Comparison of ENCODE assay signal across 21 mouse cellular contexts in genomic region chr10:110647603-110648002, GRCm38 (mm10).
DNase-seq lines count a peak whose midpoint lies in the region; ATAC-seq lines count a peak whose summit lies in the region.
"Had no signal": no experiment of that assay in that cellular context is flagged by ENCODE, and none has a peak within 500 bp of the region (broad histone marks: within the 10 kb centered on the region; RNA-seq: fewer than 3 reads in every experiment).

No protein-coding gene starts in this region.

- H3K4me3 ChIP-seq in forebrain, embryonic 12.5 days (replicated peaks): no peak overlapping the region
- H3K4me3 ChIP-seq in forebrain, embryonic 11.5 days (ENCODE audit: low read depth, low read length): no peak overlapping the region
- H3K4me3 ChIP-seq in midbrain, embryonic 14.5 days (replicated peaks; ENCODE audit: low read depth, low read length): no peak overlapping the region
- no peak overlapping the region for H3K4me3 ChIP-seq in midbrain, embryonic 13.5 days (replicated peaks)
- H3K4me3 ChIP-seq in forebrain, embryonic 14.5 days (ENCODE audit: low read depth, low read length): no peak overlapping the region
- H3K4me3 ChIP-seq: embryonic facial prominence, embryonic 12.5 days; heart, embryonic 12.5 days; hindbrain, embryonic 15.5 days had no signal

- 44% methylated on average over 7 of the region's 7 CpGs for WGBS in forebrain, embryonic 12.5 days
- 69% methylated on average over 7 of the region's 7 CpGs for WGBS in forebrain, embryonic 11.5 days
- WGBS in midbrain, embryonic 14.5 days: 72% methylated on average over 7 of the region's 7 CpGs
- WGBS in midbrain, embryonic 13.5 days: 67% methylated on average over 7 of the region's 7 CpGs
- 15% methylated on average over 7 of the region's 7 CpGs for WGBS in forebrain, embryonic 14.5 days

- no peak overlapping the region for H3K4me2 ChIP-seq in forebrain, embryonic 12.5 days
- no peak overlapping the region for H3K4me2 ChIP-seq in forebrain, embryonic 11.5 days (ENCODE audit: low read depth, low read length, severe bottlenecking)
- H3K4me2 ChIP-seq in midbrain, embryonic 14.5 days (ENCODE audit: low read length): no peak overlapping the region
- no peak overlapping the region for H3K4me2 ChIP-seq in midbrain, embryonic 13.5 days (replicated peaks)
- no peak overlapping the region; the same call in 1 of the 2 replicates for H3K4me2 ChIP-seq in forebrain, embryonic 14.5 days (ENCODE audit: low read length)
- H3K4me2 ChIP-seq: embryonic facial prominence, embryonic 12.5 days; heart, embryonic 12.5 days; hindbrain, embryonic 15.5 days had no signal

- ATAC-seq in forebrain, embryonic 12.5 days (ENCODE audit: low FRiP score): peak; percentile 51; the same call in 1 of the 2 replicates
- no peak for ATAC-seq in forebrain, embryonic 11.5 days (replicated peaks; ENCODE audit: low FRiP score)
- no peak for ATAC-seq in midbrain, embryonic 14.5 days (ENCODE audit: low FRiP score, low TSS enrichment)
- no peak for ATAC-seq in midbrain, embryonic 13.5 days
- ATAC-seq in forebrain, embryonic 14.5 days: peak; percentile 86
- ATAC-seq: CD4-positive, CD25-positive, alpha-beta regulatory T cell, adult 4 months had no signal

- H3K4me1 ChIP-seq in forebrain, embryonic 12.5 days: peaks cover 7% of the 10 kb centered on the region
- H3K4me1 ChIP-seq in forebrain, embryonic 11.5 days (replicated peaks; ENCODE audit: control insufficient read depth, insufficient read depth, low read length): no peaks in the 10 kb centered on the region
- no peaks in the 10 kb centered on the region for H3K4me1 ChIP-seq in midbrain, embryonic 14.5 days (ENCODE audit: control insufficient read depth, insufficient read depth, low read length)
- no peaks in the 10 kb centered on the region for H3K4me1 ChIP-seq in midbrain, embryonic 13.5 days (replicated peaks)
- H3K4me1 ChIP-seq in forebrain, embryonic 14.5 days (ENCODE audit: control insufficient read depth, insufficient read depth, low read length): peaks cover 13% of the 10 kb centered on the region
- H3K4me1 ChIP-seq: embryonic facial prominence, embryonic 12.5 days; heart, embryonic 12.5 days; hindbrain, embryonic 15.5 days had no signal

- no peaks in the 10 kb centered on the region for H3K36me3 ChIP-seq in forebrain, embryonic 12.5 days (replicated peaks)
- no peaks in the 10 kb centered on the region for H3K36me3 ChIP-seq in forebrain, embryonic 11.5 days (ENCODE audit: control insufficient read depth, insufficient read depth, low read length)
- H3K36me3 ChIP-seq in midbrain, embryonic 14.5 days (ENCODE audit: control insufficient read depth, insufficient read depth, low read length): no peaks in the 10 kb centered on the region
- no peaks in the 10 kb centered on the region for H3K36me3 ChIP-seq in midbrain, embryonic 13.5 days
- no peaks in the 10 kb centered on the region for H3K36me3 ChIP-seq in forebrain, embryonic 14.5 days (ENCODE audit: control insufficient read depth, insufficient read depth, low read length)
- H3K36me3 ChIP-seq: embryonic facial prominence, embryonic 12.5 days; G1E; heart, embryonic 12.5 days; hindbrain, embryonic 15.5 days had no signal

- no peak for DNase-seq in forebrain, embryonic 11.5 days (ENCODE audit: low spot score)
- DNase-seq in midbrain, embryonic 14.5 days: peak; percentile 15
- DNase-seq in forebrain, embryonic 14.5 days (ENCODE audit: low spot score): peak; percentile 85
- no peak for DNase-seq in thymus, postnatal 25 days
- DNase-seq in gastrocnemius, postnatal 10 days: no peak
- DNase-seq: adrenal gland, adult 8-10 months; adrenal gland, postnatal 36 days; B cell, adult 2 months; cerebellum, adult 11-12 months; cerebellum, adult 9-10 months; cerebellum, postnatal 25 days; gastrocnemius, postnatal 14 days; heart, postnatal 36 days; kidney, adult 11 months had no signal

- no peaks in the 10 kb centered on the region for H3K27me3 ChIP-seq in forebrain, embryonic 12.5 days
- no peaks in the 10 kb centered on the region for H3K27me3 ChIP-seq in forebrain, embryonic 11.5 days (ENCODE audit: control insufficient read depth, insufficient read depth, low read length)
- no peaks in the 10 kb centered on the region for H3K27me3 ChIP-seq in midbrain, embryonic 14.5 days (ENCODE audit: control insufficient read depth, insufficient read depth, low read length)
- no peaks in the 10 kb centered on the region for H3K27me3 ChIP-seq in midbrain, embryonic 13.5 days
- H3K27me3 ChIP-seq in forebrain, embryonic 14.5 days (replicated peaks; ENCODE audit: control insufficient read depth, insufficient read depth, low read length): no peaks in the 10 kb centered on the region
- H3K27me3 ChIP-seq: embryonic facial prominence, embryonic 12.5 days; heart, embryonic 12.5 days; hindbrain, embryonic 15.5 days had no signal

- H3K9me3 ChIP-seq in forebrain, embryonic 12.5 days: no peaks in the 10 kb centered on the region
- no peaks in the 10 kb centered on the region for H3K9me3 ChIP-seq in forebrain, embryonic 11.5 days (ENCODE audit: control insufficient read depth, low read length)
- no peaks in the 10 kb centered on the region for H3K9me3 ChIP-seq in midbrain, embryonic 14.5 days (ENCODE audit: control insufficient read depth, low read length)
- H3K9me3 ChIP-seq in midbrain, embryonic 13.5 days: no peaks in the 10 kb centered on the region
- H3K9me3 ChIP-seq in forebrain, embryonic 14.5 days (replicated peaks; ENCODE audit: control insufficient read depth, low read length): no peaks in the 10 kb centered on the region
- H3K9me3 ChIP-seq: embryonic facial prominence, embryonic 12.5 days; heart, embryonic 12.5 days; hindbrain, embryonic 15.5 days had no signal

- H3K27ac ChIP-seq in forebrain, embryonic 12.5 days: no peak overlapping the region
- H3K27ac ChIP-seq in forebrain, embryonic 11.5 days (ENCODE audit: low read depth, low read length): no peak overlapping the region
- H3K27ac ChIP-seq in midbrain, embryonic 14.5 days (replicated peaks; ENCODE audit: low read depth, low read length): no peak overlapping the region
- H3K27ac ChIP-seq in midbrain, embryonic 13.5 days: no peak overlapping the region
- H3K27ac ChIP-seq in forebrain, embryonic 14.5 days (ENCODE audit: low read depth, low read length): no peak overlapping the region
- H3K27ac ChIP-seq: embryonic facial prominence, embryonic 12.5 days; hindbrain, embryonic 15.5 days had no signal

- no peak overlapping the region for H3K9ac ChIP-seq in forebrain, embryonic 12.5 days
- no peak overlapping the region for H3K9ac ChIP-seq in forebrain, embryonic 11.5 days (ENCODE audit: low read length)
- no peak overlapping the region for H3K9ac ChIP-seq in midbrain, embryonic 14.5 days (replicated peaks; ENCODE audit: low read length)
- H3K9ac ChIP-seq in midbrain, embryonic 13.5 days (replicated peaks): no peak overlapping the region
- H3K9ac ChIP-seq in forebrain, embryonic 14.5 days (ENCODE audit: low read length): no peak overlapping the region
- H3K9ac ChIP-seq: embryonic facial prominence, embryonic 12.5 days; heart, embryonic 12.5 days; hindbrain, embryonic 15.5 days had no signal

Comparison
In these comparisons a context has a peak if more than half of its experiments do, and no peak if none do; other contexts are left out.
1. ATAC-seq: peak in forebrain, embryonic 12.5 days (single experiment) and forebrain, embryonic 14.5 days (single experiment); none in forebrain, embryonic 11.5 days (single experiment), midbrain, embryonic 14.5 days (single experiment) and midbrain, embryonic 13.5 days (single experiment).
2. DNase-seq: peak in midbrain, embryonic 14.5 days (single experiment) and forebrain, embryonic 14.5 days (single experiment); none in forebrain, embryonic 11.5 days (single experiment), thymus, postnatal 25 days (single experiment) and gastrocnemius, postnatal 10 days (single experiment).